Mouse (Mus musculus) right cerebral cortex, postnatal 14 days (tissue): ENCODE data around the gene Mib2.
"Not testable (repeated sequence)": the region's sequence is repeated elsewhere in the genome, so short reads cannot be mapped to it uniquely, and the experiment has no call there.

Experiments
- DNase-seq: peaks from one replicate; pipeline ENCODE4 v3.0.0; 2022

Mib2 gene

GRCm38 (mm10) chr4:155668689-155669597, at the start of gene Mib2:
Gene Mib2 (minus strand): TSS chr4:155669198.
- DNase-seq, result peak; percentile 98

- DNase-seq, result no peak
These were observed 41.7 kb upstream of the Mib2 start for GRCm38 (mm10) chr4:155710521-155711252.

- no peak for DNase-seq
These were observed 40.0 kb upstream of the Mib2 start for GRCm38 (mm10) chr4:155708988-155709387.

GRCm38 (mm10) chr4:155708582-155708981, 39.6 kb upstream of the Mib2 start:
- DNase-seq, result no peak

- DNase-seq, result no peak
These were observed 36.6 kb upstream of the Mib2 start for GRCm38 (mm10) chr4:155705592-155705929.

- peak; percentile 96 for DNase-seq
These were observed 36.0 kb upstream of the Mib2 start, which contains the start of gene Ssu72 for GRCm38 (mm10) chr4:155704721-155705591. Gene Ssu72 (plus strand): TSS chr4:155704800.

GRCm38 (mm10) chr4:155703425-155703929, 34.5 kb upstream of the Mib2 start:
- no peak for DNase-seq

GRCm38 (mm10) chr4:155700425-155700824, 31.4 kb upstream of the Mib2 start:
- no peak for DNase-seq

- DNase-seq, result no peak
These were observed 27.6 kb upstream of the Mib2 start for GRCm38 (mm10) chr4:155696261-155697255.

GRCm38 (mm10) chr4:155695531-155696062, 26.6 kb upstream of the Mib2 start:
- no peak for DNase-seq

- peak; percentile 82 for DNase-seq
These were observed 25.7 kb upstream of the Mib2 start for GRCm38 (mm10) chr4:155694482-155695401.

- DNase-seq, result peak; percentile 83
These were observed 25.1 kb upstream of the Mib2 start, which contains the start of gene Fndc10 for GRCm38 (mm10) chr4:155694111-155694481. Gene Fndc10 (plus strand): TSS chr4:155694342.

- no peak for DNase-seq
These were observed 23.4 kb upstream of the Mib2 start for GRCm38 (mm10) chr4:155692421-155692820.

- peak; percentile 43 for DNase-seq
These were observed 21.8 kb upstream of the Mib2 start for GRCm38 (mm10) chr4:155690571-155691375.

- not testable (repeated sequence) for DNase-seq
These were observed 18.8 kb upstream of the Mib2 start for GRCm38 (mm10) chr4:155687764-155688163.

- DNase-seq, result not testable (repeated sequence)
These were observed 14.8 kb upstream of the Mib2 start for GRCm38 (mm10) chr4:155683670-155684277.

- no peak for DNase-seq
These were observed 7.0 kb upstream of the Mib2 start for GRCm38 (mm10) chr4:155675991-155676390.

GRCm38 (mm10) chr4:155672082-155672481, 3.1 kb upstream of the Mib2 start:
- DNase-seq, result no peak

GRCm38 (mm10) chr4:155670236-155670635, 1.2 kb upstream of the Mib2 start:
- DNase-seq, result not testable (repeated sequence)
